Mouse (Mus musculus) neural tube, embryonic 15.5 days (tissue): ENCODE measurements around the gene Prkcsh. TPM values are rescaled to one million over a fixed set of nuclear protein-coding genes. Genes with fewer than 3 reads are reported as not detected.
A peak's percentile ranks its signal among the peaks of the same experiment; 100 is the strongest.

Experiments used
- ATAC-seq: fragments of 200-750 bp; cut with Nextera tagmentation; 2 replicates; pipeline ENCODE4 v1.8.0; 2017; ENCODE audit warnings: mild to moderate bottlenecking, moderate TSS enrichment, moderate library complexity; ENCODE audit not compliant: low FRiP score
- H3K27ac ChIP-seq: fragments of 300-500 bp; sonication (generic); replicated peaks from 2 replicates; pipeline ENCODE4 v1.5.1; 2015; ENCODE audit warnings: mild to moderate bottlenecking, inconsistent platforms
- H3K27me3 ChIP-seq: fragments of 300-500 bp; sonication (generic); replicated peaks from 2 replicates; pipeline ENCODE4 v1.6.1; 2015; ENCODE audit warnings: inconsistent platforms
- H3K36me3 ChIP-seq: fragments of 300-500 bp; sonication (generic); 2 replicates; pipeline ENCODE4 v1.6.1; 2015; ENCODE audit warnings: inconsistent platforms
- H3K4me1 ChIP-seq: fragments of 300-500 bp; sonication (generic); 2 replicates; pipeline ENCODE4 v1.6.1; 2015; ENCODE audit warnings: inconsistent platforms
- H3K4me2 ChIP-seq: fragments of 300-500 bp; sonication (generic); 2 replicates; pipeline ENCODE4 v1.6.1; 2015; ENCODE audit warnings: inconsistent platforms, mild to moderate bottlenecking, moderate library complexity
- H3K4me3 ChIP-seq: fragments of 300-500 bp; sonication (generic); replicated peaks from 2 replicates; pipeline ENCODE4 v1.5.1; 2015; ENCODE audit warnings: mild to moderate bottlenecking, inconsistent platforms
- H3K9ac ChIP-seq: fragments of 300-500 bp; sonication (generic); replicated peaks from 2 replicates; pipeline ENCODE4 v1.6.1; 2015; ENCODE audit warnings: mild to moderate bottlenecking, inconsistent platforms
- H3K9me3 ChIP-seq: fragments of 300-500 bp; sonication (generic); replicated peaks from 2 replicates; pipeline ENCODE4 v1.6.1; 2016; ENCODE audit warnings: inconsistent platforms
- WGBS: fragments of 180-500 bp; shearing (Covaris S2); methylation state at CpG from one replicate; pipeline ENCODE4 v1.1.7; 2015; ENCODE audit warnings: mixed read lengths; 5-methylcytosine and 5-hydroxymethylcytosine counted together
- polyA plus RNA-seq: library from polyadenylated mRNA; unstranded; fragments of >200 nt; fragmentation: Nextera tagmentation; extraction: Ambion mirVana; gene quantifications from 2 replicates; pipeline ENCODE4 v1.2.1, GENCODE M21; 2015

The Prkcsh gene
- 93.8 and 99.4 TPM in 2 replicates for polyA plus RNA-seq

DNA sequence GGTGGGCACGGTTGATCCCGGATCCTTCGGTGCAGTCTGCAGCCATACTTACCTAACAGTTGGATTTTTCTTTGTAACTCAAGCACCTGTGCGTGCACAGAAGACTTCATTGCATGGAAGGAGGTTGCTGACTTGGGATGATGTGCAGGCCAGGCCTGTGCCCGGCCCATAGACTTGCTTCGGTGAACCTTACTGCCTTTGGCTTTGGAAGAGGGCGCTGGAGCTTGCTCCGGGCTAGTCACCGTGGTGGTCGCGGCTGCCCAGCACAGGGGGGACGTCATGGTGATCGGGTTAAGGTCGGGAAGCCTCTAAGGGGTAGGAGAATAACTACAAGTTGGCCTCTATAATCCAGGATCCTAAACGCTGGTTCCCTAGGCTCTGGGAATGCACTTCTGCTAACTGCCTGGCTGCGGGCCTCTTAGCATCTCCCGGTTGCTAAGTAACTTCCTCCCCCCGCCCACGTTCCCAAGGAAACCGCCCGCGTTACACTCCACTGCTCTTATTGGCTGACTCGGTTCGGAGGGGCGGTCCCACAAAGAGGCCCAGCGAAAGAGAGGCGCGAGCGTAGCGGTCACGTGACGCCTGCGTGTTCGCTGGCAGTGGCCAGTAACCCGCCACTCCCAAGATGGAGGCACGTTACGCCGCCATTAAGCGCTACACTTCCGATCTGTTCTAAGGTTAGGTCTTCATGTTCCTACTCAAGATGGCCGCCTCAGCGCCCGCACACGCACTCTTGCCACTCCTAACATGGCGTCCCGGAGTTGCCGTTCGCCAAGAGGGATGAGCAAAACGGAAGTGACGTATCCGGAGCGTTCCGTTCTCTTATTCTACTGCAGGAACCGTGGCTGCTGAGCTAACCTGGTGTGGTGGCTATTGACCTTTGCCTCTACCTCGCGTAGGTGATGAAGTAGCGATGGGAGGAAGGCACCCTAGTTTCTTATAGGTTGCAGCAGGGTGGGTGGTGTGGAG is at the start of gene Prkcsh, which contains the start of gene Ccdc151:
TSS of gene Prkcsh (plus strand) at position 613 of the 969 bp plus-strand sequence.
TSS of gene Ccdc151 (minus strand) at position 441 of the 969 bp plus-strand sequence.
- Histone ChIP-seq H3K9ac (peak within 1 kb of the TSS; percentile 68), H3K4me3 (peak within 1 kb of the TSS; percentile 81), H3K27ac (peak within 1 kb of the TSS; percentile 86), H3K4me2 (peak within 1 kb of the TSS; percentile 91), H3K27me3 (no peaks in the 10 kb centered on the region), H3K36me3 (peaks cover 31% of the 10 kb centered on the region), H3K9me3 (no peaks in the 10 kb centered on the region), H3K4me1 (peaks cover 40% of the 10 kb centered on the region)
- 6% methylated on average over 57 of the region's 57 CpGs for WGBS
- peak; percentile 98 for ATAC-seq

DNA sequence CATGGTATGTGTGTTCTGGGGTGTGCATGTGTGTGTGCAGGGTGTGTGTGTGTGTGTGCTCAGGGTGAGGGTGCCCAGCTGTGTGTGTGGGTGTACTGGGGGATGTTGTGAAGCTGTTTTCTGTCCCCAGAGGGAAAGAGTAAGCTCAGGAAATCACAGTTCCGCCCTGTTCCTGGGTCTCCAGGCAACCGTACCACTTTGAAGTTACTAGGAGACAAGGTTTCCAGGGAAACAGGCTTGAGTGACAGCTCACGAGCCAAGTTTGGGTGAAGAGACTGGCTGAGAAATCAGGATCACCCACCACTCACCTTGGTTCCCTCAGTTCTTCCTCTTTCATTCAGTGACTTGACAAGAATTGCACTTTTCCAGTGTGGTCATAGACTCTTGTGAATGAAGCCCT is 49.0 kb upstream of the Prkcsh start:
- WGBS: 18% methylated on average over 3 of the region's 3 CpGs
- Histone ChIP-seq H3K27me3 (no peaks in the 10 kb centered on the region), H3K4me2 (no peak overlapping the region), H3K9me3 (no peaks in the 10 kb centered on the region), H3K9ac (no peak overlapping the region), H3K36me3 (no peaks in the 10 kb centered on the region), H3K4me3 (no peak overlapping the region), H3K4me1 (peaks cover 9% of the 10 kb centered on the region), H3K27ac (no peak overlapping the region)
- no peak for ATAC-seq

DNA sequence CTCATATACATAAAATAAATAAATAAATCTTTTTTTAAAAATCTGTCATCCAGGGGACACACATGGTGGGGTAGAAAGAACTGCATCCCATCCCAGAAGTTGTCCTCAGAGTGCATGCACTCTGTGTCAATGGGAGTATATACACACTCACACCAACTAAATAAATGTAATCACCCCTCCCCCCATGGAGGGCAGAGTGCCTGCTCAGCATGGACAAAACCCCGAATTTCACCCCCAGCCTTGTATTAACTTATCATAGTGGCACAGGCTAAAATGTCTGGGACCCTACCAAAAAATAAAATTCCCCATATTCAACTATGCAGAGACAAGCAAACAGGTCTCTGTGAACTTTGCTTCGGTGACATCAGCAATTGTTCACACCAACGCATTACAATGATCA is 48.0 kb upstream of the Prkcsh start:
- WGBS: 73% methylated on average over 3 of the region's 3 CpGs
- Histone ChIP-seq H3K4me1 (peaks cover 9% of the 10 kb centered on the region), H3K4me2 (peak overlapping the region; percentile 68), H3K27ac (no peak overlapping the region), H3K9ac (no peak overlapping the region), H3K9me3 (no peaks in the 10 kb centered on the region), H3K4me3 (no peak overlapping the region; the same call in 1 of the 2 replicates), H3K36me3 (no peaks in the 10 kb centered on the region), H3K27me3 (peaks cover 8% of the 10 kb centered on the region)
- ATAC-seq: no peak

DNA sequence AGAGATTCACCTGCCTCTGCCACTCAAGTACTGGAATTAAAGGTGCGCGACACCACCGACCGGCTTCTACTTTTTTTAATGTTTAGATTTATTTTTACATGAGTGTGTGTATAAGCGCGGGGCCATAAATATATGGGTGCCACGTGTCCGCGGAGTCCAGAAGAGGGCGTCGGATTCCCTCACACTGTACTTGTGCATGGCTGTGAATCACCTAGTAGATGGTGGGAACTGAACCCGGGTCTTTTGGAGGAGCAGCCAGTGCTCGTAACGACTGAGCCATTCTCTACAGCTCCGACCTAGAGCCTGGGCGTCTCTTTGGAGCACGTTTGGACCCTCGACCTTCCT is 47.4 kb upstream of the Prkcsh start:
- 2% methylated on average over 18 of the region's 18 CpGs for WGBS
- ATAC-seq: peak; percentile 68
- peak overlapping the region; percentile 68 for H3K4me2 ChIP-seq
- H3K27ac ChIP-seq: peak overlapping the region; percentile 98
- no peaks in the 10 kb centered on the region for H3K36me3 ChIP-seq
- H3K9ac ChIP-seq: peak overlapping the region; percentile 89
- peaks cover 9% of the 10 kb centered on the region for H3K4me1 ChIP-seq
- H3K9me3 ChIP-seq: no peaks in the 10 kb centered on the region
- peaks cover 14% of the 10 kb centered on the region for H3K27me3 ChIP-seq
- peak overlapping the region; percentile 76 for H3K4me3 ChIP-seq

DNA sequence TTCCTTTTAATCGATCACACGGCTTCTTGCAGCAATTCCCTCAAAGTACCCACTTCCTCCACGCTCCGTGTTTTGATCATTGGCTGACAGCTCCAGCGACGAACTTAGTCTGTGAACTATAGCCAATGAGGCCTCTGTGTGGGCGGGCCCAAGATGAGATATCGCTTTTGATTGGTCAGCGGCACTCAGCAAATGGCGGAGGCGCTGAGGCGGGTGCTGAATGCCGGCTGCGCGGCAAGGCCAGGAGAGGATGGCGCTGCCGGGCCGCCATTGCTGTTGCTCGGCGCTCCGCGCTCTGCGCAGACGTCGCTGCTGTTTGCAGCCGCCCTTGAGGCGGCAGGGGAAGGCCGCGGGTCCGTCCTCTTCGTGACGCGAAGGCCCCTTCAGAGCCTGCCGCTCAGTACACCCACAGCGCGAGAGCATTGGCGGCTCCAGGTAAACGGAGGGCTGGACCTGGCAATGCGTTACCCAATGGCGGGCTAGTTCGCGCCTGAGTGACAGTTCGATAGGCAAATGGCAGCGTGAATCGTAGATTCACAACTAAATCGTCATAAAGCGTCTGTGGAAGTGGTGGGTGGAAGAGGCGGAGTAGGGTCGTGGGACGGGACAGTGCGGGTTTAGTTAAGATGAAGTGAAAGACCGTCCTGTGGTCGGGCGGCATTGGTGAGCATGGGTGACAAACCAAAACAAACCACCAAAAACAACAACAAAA is 46.9 kb upstream of the Prkcsh start, which contains the start of gene Swsap1:
TSS of gene Swsap1 (plus strand) at position 186 of the 712 bp plus-strand sequence.
- Histone ChIP-seq H3K9ac (peak within 1 kb of the TSS; percentile 89), H3K36me3 (no peaks in the 10 kb centered on the region), H3K4me2 (peak within 1 kb of the TSS; percentile 68), H3K27me3 (peaks cover 19% of the 10 kb centered on the region), H3K27ac (peak within 1 kb of the TSS; percentile 98), H3K4me3 (peak within 1 kb of the TSS; percentile 76), H3K4me1 (peaks cover 13% of the 10 kb centered on the region), H3K9me3 (no peaks in the 10 kb centered on the region)
- under 1% methylated on average over 54 of the region's 54 CpGs for WGBS
- ATAC-seq: peak; percentile 98

DNA sequence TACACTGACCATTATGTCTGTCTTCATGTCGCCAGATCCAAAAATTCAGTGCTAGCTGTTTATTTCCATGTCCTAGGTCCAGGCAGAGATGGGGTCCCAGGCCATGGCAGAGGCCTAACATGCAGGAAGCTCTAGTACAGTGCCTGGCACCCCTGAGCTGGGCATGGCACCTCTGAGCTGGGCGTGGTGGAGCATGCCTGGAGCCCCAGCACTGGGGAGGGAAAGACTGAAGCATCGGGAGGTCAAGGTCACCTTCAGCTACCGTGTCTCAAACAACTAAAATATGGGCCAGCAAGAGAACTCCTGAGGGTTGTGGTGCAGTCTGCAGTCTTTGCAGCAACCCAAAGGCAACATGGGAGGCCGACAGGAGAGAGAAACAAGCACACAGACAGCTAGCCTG is 44.2 kb upstream of the Prkcsh start:
- Histone ChIP-seq H3K4me3 (no peak overlapping the region), H3K9ac (no peak overlapping the region), H3K4me1 (peaks cover 33% of the 10 kb centered on the region), H3K9me3 (no peaks in the 10 kb centered on the region), H3K36me3 (no peaks in the 10 kb centered on the region), H3K27me3 (peaks cover 45% of the 10 kb centered on the region), H3K4me2 (no peak overlapping the region), H3K27ac (no peak overlapping the region)
- 87% methylated on average over 5 of the region's 5 CpGs for WGBS
- ATAC-seq: no peak

DNA sequence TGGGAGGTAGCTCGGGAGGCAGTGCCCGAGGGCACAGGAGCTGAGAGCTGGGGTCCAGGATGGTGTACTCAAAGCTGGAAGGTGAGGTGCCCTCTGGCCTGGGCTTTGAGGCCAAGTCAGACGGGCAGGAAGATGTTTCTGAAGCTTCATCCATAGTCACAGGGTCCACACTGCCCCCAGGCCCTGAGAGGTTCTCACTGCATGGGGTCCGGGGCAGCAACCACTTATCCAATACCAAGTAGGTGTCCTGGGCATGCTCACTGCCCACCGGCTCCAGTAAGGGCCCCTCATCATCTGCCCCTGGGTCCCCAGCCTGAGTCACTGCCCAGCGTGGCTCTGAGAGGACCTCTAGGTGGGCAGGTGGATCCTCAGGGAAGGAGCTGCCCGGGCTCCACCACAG is 43.4 kb upstream of the Prkcsh start:
- H3K36me3 ChIP-seq: no peaks in the 10 kb centered on the region
- ATAC-seq: no peak
- peaks cover 33% of the 10 kb centered on the region for H3K4me1 ChIP-seq
- H3K27ac ChIP-seq: no peak overlapping the region
- no peak overlapping the region for H3K4me3 ChIP-seq
- H3K9ac ChIP-seq: no peak overlapping the region
- no peak overlapping the region for H3K4me2 ChIP-seq
- peaks cover 52% of the 10 kb centered on the region for H3K27me3 ChIP-seq
- H3K9me3 ChIP-seq: no peaks in the 10 kb centered on the region
- 89% methylated on average over 7 of the region's 7 CpGs for WGBS

DNA sequence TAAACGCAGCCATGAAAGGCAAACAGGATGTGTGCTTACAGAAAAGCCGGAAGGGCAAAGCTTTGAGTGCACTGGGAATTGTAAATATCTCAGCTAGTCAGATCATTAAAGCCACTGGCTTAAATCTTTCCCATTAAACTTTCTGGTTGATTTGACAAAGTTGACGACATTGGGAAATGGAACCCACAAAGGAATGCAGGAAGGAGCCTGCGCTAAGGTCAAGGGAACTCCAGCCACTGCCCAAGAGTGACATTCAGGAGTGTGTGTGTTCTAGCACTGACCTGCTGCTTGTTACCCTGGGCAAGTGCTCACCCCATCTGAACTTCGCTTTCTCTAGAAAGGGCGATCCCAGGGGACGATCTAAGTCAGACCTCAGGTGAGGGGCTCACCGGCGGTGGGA is 42.5 kb upstream of the Prkcsh start:
- Histone ChIP-seq H3K9ac (no peak overlapping the region), H3K4me1 (peaks cover 30% of the 10 kb centered on the region), H3K9me3 (no peaks in the 10 kb centered on the region), H3K36me3 (no peaks in the 10 kb centered on the region), H3K4me3 (no peak overlapping the region), H3K4me2 (no peak overlapping the region), H3K27me3 (peaks cover 52% of the 10 kb centered on the region), H3K27ac (no peak overlapping the region)
- WGBS: 58% methylated on average over 9 of the region's 9 CpGs
- no peak for ATAC-seq

DNA sequence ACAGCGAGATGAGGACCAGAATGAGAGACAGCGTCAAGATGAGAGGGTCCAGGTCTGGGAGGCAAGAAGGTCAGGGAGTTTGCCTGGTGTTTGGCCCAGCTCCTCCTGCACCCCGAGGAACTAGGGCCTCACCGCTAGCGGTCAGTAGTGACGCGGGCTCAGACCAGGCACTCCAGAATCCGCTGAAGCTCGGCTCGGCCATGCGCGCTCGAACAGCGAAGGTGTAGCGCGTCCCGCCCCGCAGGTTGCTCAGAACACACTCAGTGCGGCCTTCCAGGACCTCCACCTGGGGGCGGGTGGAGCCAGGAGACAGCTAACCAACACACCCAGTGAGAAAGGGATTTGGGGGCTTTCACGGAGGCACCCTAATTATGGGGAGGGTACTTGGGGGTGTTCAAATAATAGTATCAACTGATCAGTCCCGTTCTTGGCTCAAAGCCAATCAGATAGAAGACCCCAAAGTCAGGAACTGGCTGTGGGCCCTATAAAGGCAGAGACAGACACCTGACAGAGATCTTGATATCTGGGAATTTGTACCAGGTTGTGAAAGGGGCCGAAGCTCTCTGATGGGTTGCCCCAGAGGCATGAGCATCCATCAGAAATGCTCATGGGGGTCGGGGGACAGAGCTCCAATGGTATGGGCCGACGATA is 41.9 kb upstream of the Prkcsh start:
- H3K9ac ChIP-seq: no peak overlapping the region
- no peaks in the 10 kb centered on the region for H3K9me3 ChIP-seq
- H3K4me1 ChIP-seq: peaks cover 30% of the 10 kb centered on the region
- peak overlapping the region; percentile 9; the same call in 1 of the 2 replicates for H3K4me3 ChIP-seq
- no peak for ATAC-seq
- 9% methylated on average over 26 of the region's 26 CpGs for WGBS
- no peaks in the 10 kb centered on the region for H3K36me3 ChIP-seq
- H3K4me2 ChIP-seq: peak overlapping the region; percentile 20; the same call in 1 of the 2 replicates
- H3K27me3 ChIP-seq: peaks cover 52% of the 10 kb centered on the region
- H3K27ac ChIP-seq: no peak overlapping the region

DNA sequence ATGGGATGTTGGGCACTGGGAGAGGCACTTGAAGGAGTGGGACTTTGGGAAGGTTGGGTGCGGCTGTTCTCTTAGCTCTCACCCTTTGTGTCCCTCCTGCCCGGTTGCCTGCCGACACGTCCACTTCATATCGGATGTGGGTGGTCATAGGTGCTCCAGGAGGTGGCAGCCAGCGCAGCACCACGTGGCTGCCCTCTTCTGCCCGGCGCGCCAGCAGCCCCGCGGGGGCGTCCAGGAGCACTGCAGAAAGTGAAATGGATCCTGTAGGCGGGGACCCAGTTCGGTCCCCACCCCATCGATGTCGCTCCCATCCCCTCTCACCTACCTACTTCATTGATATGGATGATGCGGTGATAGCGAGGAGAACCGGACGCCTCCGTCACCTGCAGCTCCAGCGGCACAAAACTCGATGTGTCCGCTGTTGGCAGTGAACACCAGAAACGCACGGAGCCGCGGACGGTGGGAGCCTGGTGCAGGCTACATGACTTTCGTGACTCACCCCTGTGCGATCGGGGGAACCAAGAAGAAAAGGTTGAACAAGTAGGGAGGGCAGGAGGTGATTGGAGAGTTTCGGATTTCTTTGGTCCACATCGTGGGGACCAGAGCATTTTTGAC is 41.1 kb upstream of the Prkcsh start:
- Histone ChIP-seq H3K36me3 (no peaks in the 10 kb centered on the region), H3K4me2 (peak overlapping the region; percentile 78), H3K4me1 (peaks cover 27% of the 10 kb centered on the region), H3K9me3 (no peaks in the 10 kb centered on the region), H3K9ac (0 out of 2 replicates have a peak overlapping the region, but pooled peaks have one; percentile 10), H3K27ac (no peak overlapping the region), H3K4me3 (peak overlapping the region; percentile 40), H3K27me3 (peaks cover 52% of the 10 kb centered on the region)
- WGBS: 1% methylated on average over 35 of the region's 35 CpGs
- no peak for ATAC-seq

DNA sequence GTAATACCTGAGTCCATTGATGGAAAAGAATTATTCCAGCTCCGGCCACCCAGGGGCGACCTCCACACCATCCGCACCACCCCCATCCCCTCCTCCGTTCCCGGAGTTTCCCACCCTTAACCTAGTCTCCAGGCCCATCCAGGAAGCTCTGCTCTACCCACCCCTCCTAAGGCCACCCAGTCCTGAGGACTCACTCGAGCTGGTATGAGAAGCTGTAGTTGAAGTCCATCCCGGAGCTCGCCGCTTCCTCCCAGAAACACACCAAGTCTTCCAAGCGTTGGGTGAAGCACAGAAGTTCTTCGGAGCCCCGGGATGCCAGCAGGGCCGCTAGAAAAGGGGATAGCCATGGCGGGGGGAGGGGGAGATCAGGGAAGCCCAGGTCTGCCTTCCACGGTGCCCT is 40.6 kb upstream of the Prkcsh start:
- Histone ChIP-seq H3K9me3 (no peaks in the 10 kb centered on the region), H3K4me2 (peak overlapping the region; percentile 78), H3K27ac (no peak overlapping the region), H3K27me3 (peaks cover 52% of the 10 kb centered on the region), H3K4me1 (peaks cover 24% of the 10 kb centered on the region), H3K9ac (peak overlapping the region; percentile 30), H3K36me3 (no peaks in the 10 kb centered on the region), H3K4me3 (peak overlapping the region; percentile 40)
- WGBS: under 1% methylated on average over 15 of the region's 15 CpGs
- no peak for ATAC-seq
